Mouse (Mus musculus) bone marrow macrophage, adult 2 months (primary cell): ENCODE measurements at regions not wholly inside any gene's neighbourhood (a gene's known extent, or its start where the extent isn't known, plus 50 kb on each side); places are given as distances from the start of the nearest gene placed in this dataset.

ENCODE experiments used
- H3K27ac ChIP-seq: 2 replicates; pipeline ENCODE4 v1.5.1; 2012; ENCODE audit warnings: low read depth, low read length; ENCODE audit not compliant: insufficient read depth
- H3K4me1 ChIP-seq: 2 replicates; pipeline ENCODE4 v1.6.1; 2012; ENCODE audit warnings: low read length; ENCODE audit not compliant: control insufficient read depth, insufficient read depth
- H3K4me3 ChIP-seq: 2 replicates; pipeline ENCODE4 v1.5.1; 2012; ENCODE audit warnings: mild to moderate bottlenecking, low read length, moderate library complexity; ENCODE audit not compliant: insufficient read depth
- CTCF ChIP-seq: IDR thresholded peaks from 2 replicates; pipeline ENCODE4 v1.5.1; 2012; ENCODE audit warnings: low read depth, mild to moderate bottlenecking, low read length, moderate library complexity
- POLR2A ChIP-seq: IDR thresholded peaks from 2 replicates; pipeline ENCODE4 v1.6.1; 2012; ENCODE audit warnings: mild to moderate bottlenecking, low read depth, low read length, borderline replicate concordance

DNA sequence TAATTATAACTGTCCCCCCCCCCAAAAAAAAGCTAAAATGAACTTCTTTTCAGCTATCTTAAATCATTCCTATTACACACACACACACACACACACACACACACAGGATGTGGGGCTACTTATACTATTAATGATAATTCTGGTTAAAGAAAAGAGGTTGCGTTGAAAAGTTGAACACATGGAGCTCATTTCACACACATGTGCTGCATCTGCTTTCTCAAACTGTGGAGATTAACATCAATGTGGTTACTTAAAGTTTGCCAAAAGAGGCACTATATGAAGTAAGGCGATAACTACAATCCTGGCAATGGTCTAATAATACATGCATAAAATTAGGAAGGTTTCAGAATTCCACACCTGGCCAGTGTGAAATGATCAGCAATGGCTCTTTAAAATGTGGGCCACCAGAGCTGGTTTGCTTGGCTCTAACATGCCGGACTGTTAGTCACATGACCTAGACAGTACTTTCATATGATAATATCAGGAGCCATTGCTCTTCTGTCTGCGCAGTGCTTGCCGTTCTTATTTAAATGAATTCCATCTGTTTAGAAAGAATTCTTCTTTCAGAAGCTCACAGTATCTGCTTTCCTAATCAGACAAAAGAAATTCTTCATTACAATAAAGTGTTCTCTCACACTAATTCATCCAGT, 598.4 kb upstream of the Fam92a start:
- TF ChIP-seq CTCF, result no peak
- TF ChIP-seq POLR2A, result no peak
- no peaks in the 10 kb centered on the region for H3K4me1 ChIP-seq
- H3K4me3 ChIP-seq, result no peak overlapping the region
- H3K27ac ChIP-seq, result no peak overlapping the region

- no peak overlapping the region for H3K4me3 ChIP-seq
- no peak overlapping the region for H3K27ac ChIP-seq
- no peaks in the 10 kb centered on the region for H3K4me1 ChIP-seq
- TF ChIP-seq POLR2A, result no peak
- TF ChIP-seq CTCF, result no peak
Observed at GRCm38 (mm10) chr4:12769092-12769491, 597.3 kb upstream of the Fam92a start.

- H3K4me1 ChIP-seq, result no peaks in the 10 kb centered on the region
- TF ChIP-seq POLR2A (no peak), CTCF (no peak)
- H3K4me3 ChIP-seq, result no peak overlapping the region
- no peak overlapping the region for H3K27ac ChIP-seq
Observed at GRCm38 (mm10) chr4:12766763-12767162, 594.9 kb upstream of the Fam92a start.

- TF ChIP-seq POLR2A, result no peak
- TF ChIP-seq CTCF, result no peak
- Histone ChIP-seq H3K4me1 (no peaks in the 10 kb centered on the region), H3K4me3 (no peak overlapping the region), H3K27ac (no peak overlapping the region)
Observed at GRCm38 (mm10) chr4:12750817-12751216, 579.0 kb upstream of the Fam92a start.

DNA sequence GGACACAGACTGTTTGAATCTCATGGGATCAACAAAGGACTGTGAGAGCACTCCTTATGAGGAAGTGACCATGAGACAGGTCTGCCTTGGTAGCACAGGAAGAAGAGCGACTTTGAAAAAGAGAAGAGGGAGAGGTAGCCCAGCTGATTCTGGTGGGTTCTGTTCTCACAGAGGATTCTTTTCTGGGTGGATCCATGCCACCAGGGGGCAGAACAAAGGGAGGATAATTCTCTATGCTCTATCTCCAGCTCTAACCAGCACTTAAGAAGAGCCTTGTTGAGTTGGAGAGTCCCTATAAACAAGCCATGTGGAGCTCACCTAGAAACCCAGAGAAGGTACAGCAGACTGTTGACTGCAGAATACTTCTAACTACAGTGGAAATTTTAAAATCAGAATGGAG, 578.1 kb upstream of the Fam92a start:
- TF ChIP-seq CTCF (no peak), POLR2A (no peak)
- Histone ChIP-seq H3K4me1 (no peaks in the 10 kb centered on the region), H3K4me3 (no peak overlapping the region), H3K27ac (no peak overlapping the region)

GRCm38 (mm10) chr4:12743714-12744327, 572.0 kb upstream of the Fam92a start:
- TF ChIP-seq POLR2A (no peak), CTCF (no peak)
- Histone ChIP-seq H3K4me3 (no peak overlapping the region), H3K4me1 (no peaks in the 10 kb centered on the region), H3K27ac (no peak overlapping the region)

DNA sequence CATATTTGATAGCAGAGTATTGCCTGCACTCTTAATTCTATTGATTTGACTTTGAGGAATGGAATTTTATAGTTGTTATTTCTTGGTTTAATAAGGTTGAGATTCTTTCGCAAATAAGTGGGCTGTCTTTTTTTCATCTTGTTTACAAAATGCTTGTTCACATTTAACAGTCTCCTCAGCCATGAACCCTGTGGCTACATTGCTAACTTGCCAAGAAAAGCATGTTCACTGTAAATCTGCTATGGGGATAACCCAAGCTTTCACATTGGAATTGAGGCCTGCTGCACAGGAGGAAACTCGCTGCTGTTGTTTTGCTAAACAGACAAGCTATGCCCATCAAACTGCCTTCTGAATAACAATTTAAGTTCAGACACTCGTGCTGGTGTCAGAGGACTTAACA, 564.6 kb upstream of the Fam92a start:
- Histone ChIP-seq H3K4me1 (no peaks in the 10 kb centered on the region), H3K4me3 (no peak overlapping the region), H3K27ac (no peak overlapping the region)
- no peak for TF ChIP-seq POLR2A
- TF ChIP-seq CTCF, result no peak

DNA sequence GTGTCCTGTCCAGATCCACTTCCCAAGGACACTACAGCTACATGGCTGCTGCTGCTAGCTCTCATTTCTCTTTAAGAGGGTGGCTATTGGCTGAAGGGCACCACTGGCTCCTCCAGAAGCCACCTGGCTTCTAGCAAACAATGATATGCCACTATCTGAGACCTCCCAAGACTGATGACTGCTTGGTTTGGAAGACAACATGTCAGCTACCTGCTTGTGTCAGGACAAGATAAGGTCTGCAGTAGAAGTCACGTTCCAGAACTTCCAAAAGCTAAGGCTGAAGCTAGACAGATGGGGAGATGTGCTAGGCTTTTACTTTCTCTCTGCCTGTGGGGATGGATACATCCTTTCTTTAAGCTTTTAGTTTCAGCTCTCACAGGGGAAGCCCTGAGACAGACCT, 528.4 kb upstream of the Fam92a start:
- Histone ChIP-seq H3K27ac (no peak overlapping the region), H3K4me3 (no peak overlapping the region), H3K4me1 (no peaks in the 10 kb centered on the region)
- TF ChIP-seq POLR2A (no peak), CTCF (no peak)

DNA sequence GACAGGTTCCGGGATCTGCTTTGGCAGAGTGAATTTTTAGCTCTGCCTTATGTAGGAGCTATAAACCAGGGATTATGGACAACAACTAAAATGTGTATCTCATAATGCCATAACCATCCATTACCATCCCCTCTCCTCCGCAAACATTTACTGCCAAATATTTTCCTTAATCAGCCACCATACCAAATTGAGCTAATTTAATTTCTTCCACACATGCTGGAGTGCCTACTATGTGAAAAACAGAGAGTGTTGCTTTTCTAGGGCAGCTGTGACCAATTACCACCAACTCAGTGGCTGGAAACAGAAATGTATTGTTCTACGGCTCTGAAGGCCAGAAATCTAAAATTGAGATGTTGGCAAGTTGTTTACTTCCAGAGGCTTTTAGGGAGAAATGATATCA, 506.0 kb upstream of the Fam92a start:
- no peak overlapping the region for H3K27ac ChIP-seq
- H3K4me3 ChIP-seq, result no peak overlapping the region
- TF ChIP-seq CTCF, result no peak
- TF ChIP-seq POLR2A, result no peak
- H3K4me1 ChIP-seq, result no peaks in the 10 kb centered on the region

- Histone ChIP-seq H3K4me3 (no peak overlapping the region), H3K27ac (no peak overlapping the region), H3K4me1 (no peaks in the 10 kb centered on the region)
- TF ChIP-seq CTCF (no peak), POLR2A (no peak)
Observed at GRCm38 (mm10) chr4:12671399-12671798, 499.6 kb upstream of the Fam92a start.

- Histone ChIP-seq H3K4me3 (no peak overlapping the region), H3K4me1 (no peaks in the 10 kb centered on the region), H3K27ac (no peak overlapping the region)
- TF ChIP-seq CTCF, result no peak
- TF ChIP-seq POLR2A, result no peak
Observed at GRCm38 (mm10) chr4:12663176-12663575, 491.4 kb upstream of the Fam92a start.
